Mouse (Mus musculus): Measurements from ENCODE around the gene Gm13199. TPM values are rescaled to one million over a fixed set of nuclear protein-coding genes. Genes with fewer than 3 reads are reported as not detected.

Gene Gm13199
- polyA plus RNA-seq, 2 experiments = 2.0 to 6.2 TPM

DNA sequence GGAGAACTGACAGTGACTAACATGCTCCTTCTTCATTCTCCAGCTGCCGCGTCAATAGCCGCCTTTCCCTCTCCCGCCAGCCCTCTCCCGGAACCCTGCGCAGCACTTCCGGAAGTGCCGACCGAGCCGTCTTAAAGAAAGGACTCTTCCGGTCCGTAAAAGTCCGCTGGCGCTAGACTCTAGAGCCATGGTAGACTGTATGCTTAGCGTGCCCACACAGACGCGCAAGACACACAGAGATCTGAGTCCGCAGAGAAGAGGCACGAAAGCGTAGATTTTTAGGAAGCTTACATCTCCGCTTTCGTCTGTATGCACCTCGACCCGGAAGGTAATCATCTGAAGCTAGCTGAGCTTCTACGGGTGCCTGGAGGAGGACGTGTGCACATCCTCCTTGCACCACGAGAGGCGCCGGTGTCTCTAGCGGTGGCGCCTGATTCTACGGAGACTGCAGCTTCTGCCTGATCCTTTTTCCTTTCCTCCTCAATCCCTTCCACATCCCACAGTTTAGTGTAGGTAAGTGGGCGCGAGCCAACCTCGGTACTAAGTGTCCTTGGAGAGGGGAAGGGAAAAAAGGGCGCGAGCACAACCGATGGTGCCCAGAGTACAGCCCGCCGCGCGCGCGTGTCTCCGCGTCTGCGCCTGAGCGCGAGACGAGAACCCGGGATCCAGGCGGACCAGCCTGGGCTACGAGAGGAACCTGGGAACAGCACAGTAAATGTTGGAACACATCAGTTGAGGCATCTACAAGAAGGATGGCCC, 17.7 kb downstream of the Gm13199 start, which contains the start of the genes Nudt5 and Cdc123:
Gene Nudt5 (plus strand): TSS at position 147 of the 759 bp plus-strand sequence.
Gene Cdc123 (minus strand): TSS at position 292 of the 759 bp plus-strand sequence.
- peak; percentile 97 for ATAC-seq (ENCODE audit: low FRiP score, low read depth)
- Histone ChIP-seq H3K27ac (replicated peaks; ENCODE audit: low read depth, low read length) (peak within 1 kb of the TSS; percentile 85), H3K27me3 (ENCODE audit: control insufficient read depth, insufficient read depth, low read length) (no peaks in the 10 kb centered on the region), H3K4me3 (replicated peaks; ENCODE audit: low read length) (peak within 1 kb of the TSS; percentile 79), H3K9ac (ENCODE audit: low read depth, low read length, severe bottlenecking) (peak within 1 kb of the TSS; percentile 82), H3K9me3 (ENCODE audit: control insufficient read depth, low read length) (no peaks in the 10 kb centered on the region), H3K4me1 (ENCODE audit: control insufficient read depth, insufficient read depth, low read length) (peaks cover 12% of the 10 kb centered on the region), H3K4me2 (replicated peaks; ENCODE audit: low read depth, low read length, severe bottlenecking) (peak within 1 kb of the TSS; percentile 56), H3K36me3 (ENCODE audit: control insufficient read depth, insufficient read depth, low read length) (peaks cover 22% of the 10 kb centered on the region)
- WGBS = under 1% methylated on average over 53 of the region's 53 CpGs
- TF ChIP-seq POLR2A (IDR thresholded peaks at IDR 0.05; ENCODE audit: borderline replicate concordance, extremely low read depth, insufficient read depth, insufficient read length) = peak; percentile 72; the same call in 1 of the 2 replicates
- peak; percentile 93 for DNase-seq (ENCODE audit: low spot score)

DNA sequence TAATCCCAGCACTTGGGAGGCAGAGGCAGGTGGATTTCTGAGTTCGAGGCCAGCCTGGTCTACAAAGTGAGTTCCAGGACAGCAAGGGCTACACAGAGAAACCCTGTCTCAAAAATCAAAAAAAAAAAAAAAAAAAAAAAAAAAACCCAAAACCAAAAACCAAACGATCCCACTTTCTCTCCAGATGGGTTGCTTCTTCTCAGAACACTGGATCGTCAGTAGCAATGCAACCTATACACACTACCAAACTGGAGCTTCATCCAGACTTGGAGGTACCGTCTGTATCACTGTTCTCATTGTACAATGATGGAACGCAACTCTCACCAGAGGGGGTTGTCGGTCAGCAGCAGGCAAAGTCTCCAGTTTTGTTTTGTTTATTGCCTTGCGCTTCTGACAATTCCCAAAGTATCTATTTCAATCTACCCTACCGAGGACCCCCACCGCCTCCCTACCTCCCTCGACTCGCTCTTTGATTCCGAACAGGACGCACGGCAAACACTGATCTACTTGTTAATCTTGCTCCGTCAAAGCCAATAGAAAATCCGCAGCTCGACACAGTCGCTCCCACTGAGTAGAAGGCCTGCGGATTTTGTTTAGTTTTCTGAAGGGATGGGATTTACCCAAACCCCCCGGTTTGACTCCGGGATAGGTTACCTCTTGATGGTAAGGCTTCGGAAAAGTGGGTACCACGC, 18.4 kb downstream of the Gm13199 start:
- no peak for DNase-seq (ENCODE audit: low spot score)
- peak; percentile 9; the same call in 1 of the 2 replicates for ATAC-seq (ENCODE audit: low FRiP score, low read depth)
- Histone ChIP-seq H3K27ac (replicated peaks; ENCODE audit: low read depth, low read length) (peak overlapping the region; percentile 85), H3K4me1 (ENCODE audit: control insufficient read depth, insufficient read depth, low read length) (peaks cover 12% of the 10 kb centered on the region), H3K9me3 (ENCODE audit: control insufficient read depth, low read length) (no peaks in the 10 kb centered on the region), H3K4me3 (replicated peaks; ENCODE audit: low read length) (peak overlapping the region; percentile 79), H3K36me3 (ENCODE audit: control insufficient read depth, insufficient read depth, low read length) (peaks cover 29% of the 10 kb centered on the region), H3K27me3 (ENCODE audit: control insufficient read depth, insufficient read depth, low read length) (no peaks in the 10 kb centered on the region), H3K9ac (ENCODE audit: low read depth, low read length, severe bottlenecking) (peak overlapping the region; percentile 82), H3K4me2 (replicated peaks; ENCODE audit: low read depth, low read length, severe bottlenecking) (peak overlapping the region; percentile 56)
- WGBS = 4% methylated on average over 23 of the region's 23 CpGs
- no peak for TF ChIP-seq POLR2A (IDR thresholded peaks at IDR 0.05; ENCODE audit: borderline replicate concordance, extremely low read depth, insufficient read depth, insufficient read length)

DNA sequence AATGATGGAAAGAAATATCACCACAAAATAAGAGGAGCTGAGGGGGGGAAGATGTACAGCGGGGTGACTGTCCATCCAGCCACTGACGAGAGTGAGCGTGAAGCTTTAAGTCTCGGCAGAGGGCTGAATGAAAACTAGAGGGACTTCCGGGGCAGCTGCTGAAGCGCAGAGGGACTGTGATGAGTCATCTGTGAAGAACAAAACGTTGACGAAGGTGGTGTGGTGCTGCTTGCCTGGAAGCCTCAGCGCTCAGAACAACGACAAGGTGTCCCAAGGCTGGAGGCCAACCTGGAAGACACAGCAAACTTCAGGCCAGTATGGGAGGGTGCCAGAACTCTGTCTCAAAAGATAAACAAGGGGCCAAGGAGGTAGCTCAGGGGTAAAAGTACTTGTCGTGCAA, 21.9 kb downstream of the Gm13199 start:
- DNase-seq (ENCODE audit: low spot score) (no peak), ATAC-seq (ENCODE audit: low FRiP score, low read depth) (no peak)
- H3K4me3 ChIP-seq (replicated peaks; ENCODE audit: low read length) = no peak overlapping the region
- no peaks in the 10 kb centered on the region for H3K27me3 ChIP-seq (ENCODE audit: control insufficient read depth, insufficient read depth, low read length)
- no peak overlapping the region for H3K27ac ChIP-seq (replicated peaks; ENCODE audit: low read depth, low read length)
- no peaks in the 10 kb centered on the region for H3K9me3 ChIP-seq (ENCODE audit: control insufficient read depth, low read length)
- WGBS = 96% methylated on average over 11 of the region's 11 CpGs
- TF ChIP-seq POLR2A (IDR thresholded peaks at IDR 0.05; ENCODE audit: borderline replicate concordance, extremely low read depth, insufficient read depth, insufficient read length) = no peak
- peaks cover 53% of the 10 kb centered on the region for H3K36me3 ChIP-seq (ENCODE audit: control insufficient read depth, insufficient read depth, low read length)
- H3K4me2 ChIP-seq (replicated peaks; ENCODE audit: low read depth, low read length, severe bottlenecking) = no peak overlapping the region
- no peak overlapping the region for H3K9ac ChIP-seq (ENCODE audit: low read depth, low read length, severe bottlenecking)
- H3K4me1 ChIP-seq (ENCODE audit: control insufficient read depth, insufficient read depth, low read length) = peaks cover 3% of the 10 kb centered on the region; the same call in 1 of the 2 replicates

DNA sequence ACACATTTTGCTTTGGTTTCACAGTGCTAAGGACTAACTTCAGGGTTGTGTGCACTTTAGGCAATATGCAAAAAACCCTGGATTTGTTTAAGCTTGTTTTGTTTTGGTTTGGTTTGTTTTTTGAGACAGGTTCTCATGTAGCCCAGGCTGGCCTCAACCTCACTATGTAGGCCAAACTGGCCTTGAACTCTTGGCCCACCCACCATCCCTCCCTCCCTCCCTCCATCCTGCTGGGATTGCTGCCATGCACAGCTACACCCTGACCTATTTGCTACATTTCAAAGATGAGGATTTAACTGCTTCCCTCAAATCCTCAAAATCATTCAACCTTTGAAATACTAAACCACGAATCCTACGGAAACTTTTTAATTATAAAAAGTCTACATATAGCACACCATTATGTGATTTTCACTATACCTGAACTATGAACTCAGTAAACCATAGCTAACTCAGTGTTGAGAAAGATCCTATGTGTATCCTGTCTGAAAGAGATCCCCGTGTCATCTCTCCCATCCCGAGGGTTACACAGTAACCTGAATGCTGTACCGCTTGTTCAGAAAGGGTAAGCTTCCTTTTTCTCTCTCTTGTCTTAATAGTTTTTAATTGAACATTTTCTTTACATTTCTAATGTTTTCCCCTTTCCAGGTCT, 37.3 kb downstream of the Gm13199 start:
- no peak overlapping the region for H3K9ac ChIP-seq (ENCODE audit: low read depth, low read length, severe bottlenecking)
- H3K27ac ChIP-seq (replicated peaks; ENCODE audit: low read depth, low read length) = no peak overlapping the region
- no peak overlapping the region for H3K4me3 ChIP-seq (replicated peaks; ENCODE audit: low read length)
- WGBS = 89% methylated on average over 5 of the region's 5 CpGs
- no peaks in the 10 kb centered on the region for H3K9me3 ChIP-seq (ENCODE audit: control insufficient read depth, low read length)
- DNase-seq (ENCODE audit: low spot score) (no peak), ATAC-seq (ENCODE audit: low FRiP score, low read depth) (no peak)
- no peaks in the 10 kb centered on the region for H3K27me3 ChIP-seq (ENCODE audit: control insufficient read depth, insufficient read depth, low read length)
- peaks cover 49% of the 10 kb centered on the region for H3K36me3 ChIP-seq (ENCODE audit: control insufficient read depth, insufficient read depth, low read length)
- H3K4me1 ChIP-seq (ENCODE audit: control insufficient read depth, insufficient read depth, low read length) = no peaks in the 10 kb centered on the region
- TF ChIP-seq POLR2A (IDR thresholded peaks at IDR 0.05; ENCODE audit: borderline replicate concordance, extremely low read depth, insufficient read depth, insufficient read length) = no peak
- no peak overlapping the region for H3K4me2 ChIP-seq (replicated peaks; ENCODE audit: low read depth, low read length, severe bottlenecking)

DNA sequence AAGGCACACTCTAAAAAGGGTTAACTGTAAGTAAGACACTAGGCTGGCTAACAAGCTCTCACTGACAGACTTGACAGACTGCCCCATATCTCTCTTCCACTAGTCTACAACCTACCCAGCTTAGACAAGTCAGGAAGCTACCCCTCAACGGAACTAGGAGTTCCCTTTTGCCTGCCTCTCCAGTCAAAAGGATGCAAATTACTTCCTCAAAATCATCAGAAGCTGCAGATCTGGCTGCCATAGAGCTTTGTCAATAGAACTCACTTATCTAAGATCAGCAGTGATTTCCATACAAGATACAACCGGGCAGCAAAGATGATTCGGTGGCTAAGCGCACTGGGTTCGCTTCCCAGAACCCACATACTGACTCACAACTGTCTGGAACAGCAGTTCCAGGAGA, 38.0 kb downstream of the Gm13199 start:
- H3K36me3 ChIP-seq (ENCODE audit: control insufficient read depth, insufficient read depth, low read length) = peaks cover 56% of the 10 kb centered on the region
- no peak for ATAC-seq (ENCODE audit: low FRiP score, low read depth)
- WGBS = 85% methylated on average over 5 of the region's 5 CpGs

More for the DNA sequence above, 38.0 kb downstream of the Gm13199 start:
- Histone ChIP-seq H3K27ac (replicated peaks; ENCODE audit: low read depth, low read length) (no peak overlapping the region), H3K9ac (ENCODE audit: low read depth, low read length, severe bottlenecking) (no peak overlapping the region), H3K4me2 (replicated peaks; ENCODE audit: low read depth, low read length, severe bottlenecking) (no peak overlapping the region), H3K4me3 (replicated peaks; ENCODE audit: low read length) (no peak overlapping the region), H3K9me3 (ENCODE audit: control insufficient read depth, low read length) (no peaks in the 10 kb centered on the region), H3K27me3 (ENCODE audit: control insufficient read depth, insufficient read depth, low read length) (no peaks in the 10 kb centered on the region), H3K4me1 (ENCODE audit: control insufficient read depth, insufficient read depth, low read length) (no peaks in the 10 kb centered on the region)
- no peak for TF ChIP-seq POLR2A (IDR thresholded peaks at IDR 0.05; ENCODE audit: borderline replicate concordance, extremely low read depth, insufficient read depth, insufficient read length)
- DNase-seq (ENCODE audit: low spot score) = no peak
